In genomic region chr12:111145269-111145668, GRCm38 (mm10) we compare ENCODE assay signal across 12 mouse cellular contexts. TPM values are rescaled to one million over a fixed set of nuclear protein-coding genes. Genes with fewer than 3 reads are reported as not detected.
DNase-seq lines count a peak whose midpoint lies in the region; ATAC-seq and TF ChIP-seq lines count a peak whose summit lies in the region.
"Had no signal": no experiment of that assay in that cellular context is flagged by ENCODE, and none has a peak within 500 bp of the region (broad histone marks: within the 10 kb centered on the region; RNA-seq: fewer than 3 reads in every experiment).

No protein-coding gene starts in this region.

- no peak overlapping the region for H3K4me3 ChIP-seq in forebrain, embryonic 10.5 days
- H3K4me3 ChIP-seq in forebrain, embryonic 11.5 days (ENCODE audit: low read depth, low read length): no peak overlapping the region
- H3K4me3 ChIP-seq in hindbrain, embryonic 15.5 days: no peak overlapping the region
- no peak overlapping the region for H3K4me3 ChIP-seq in midbrain, postnatal 0 days (ENCODE audit: low read depth, low read length)

- ATAC-seq in forebrain, embryonic 11.5 days (replicated peaks; ENCODE audit: low FRiP score): no peak
- no peak for ATAC-seq in hindbrain, embryonic 15.5 days (ENCODE audit: low FRiP score, low read depth)
- no peak for ATAC-seq in midbrain, postnatal 0 days (ENCODE audit: low FRiP score)

- H3K27ac ChIP-seq in forebrain, embryonic 10.5 days: peak overlapping the region; percentile 54
- no peak overlapping the region for H3K27ac ChIP-seq in forebrain, embryonic 11.5 days (ENCODE audit: low read depth, low read length)
- peak overlapping the region; percentile 61 for H3K27ac ChIP-seq in hindbrain, embryonic 15.5 days (replicated peaks)
- peak overlapping the region; percentile 12; the same call in 1 of the 2 replicates for H3K27ac ChIP-seq in midbrain, postnatal 0 days (ENCODE audit: low read depth, low read length)
- H3K27ac ChIP-seq: macrophage had no signal

- DNase-seq in forebrain, embryonic 10.5 days (ENCODE audit: extremely low spot score, low spot score): no peak
- DNase-seq in forebrain, embryonic 11.5 days (ENCODE audit: low spot score): no peak
- DNase-seq in brain, embryonic 14.5 days (ENCODE audit: low read depth): peak; percentile 77
- peak; percentile 58 for DNase-seq in midbrain, postnatal 0 days (ENCODE audit: low spot score)
- no peak for DNase-seq in lung, postnatal 10 days
- no peak for DNase-seq in testis, postnatal 10 days (ENCODE audit: low spot score)
- no peak for DNase-seq in heart, postnatal 4 days

- H3K27me3 ChIP-seq in forebrain, embryonic 10.5 days (ENCODE audit: poor library complexity, severe bottlenecking): peaks cover 11% of the 10 kb centered on the region; the same call in 1 of the 2 replicates
- H3K27me3 ChIP-seq in forebrain, embryonic 11.5 days (ENCODE audit: control insufficient read depth, insufficient read depth, low read length): no peaks in the 10 kb centered on the region
- no peaks in the 10 kb centered on the region for H3K27me3 ChIP-seq in hindbrain, embryonic 15.5 days
- no peaks in the 10 kb centered on the region for H3K27me3 ChIP-seq in midbrain, postnatal 0 days (ENCODE audit: insufficient read depth, low read length)

- no peak overlapping the region for H3K4me2 ChIP-seq in forebrain, embryonic 11.5 days (ENCODE audit: low read depth, low read length, severe bottlenecking)
- no peak overlapping the region for H3K4me2 ChIP-seq in hindbrain, embryonic 15.5 days
- H3K4me2 ChIP-seq in midbrain, postnatal 0 days (ENCODE audit: low read depth, low read length, poor library complexity, severe bottlenecking): no peak overlapping the region

- WGBS in forebrain, embryonic 10.5 days: 62% methylated on average over 9 of the region's 9 CpGs
- 60% methylated on average over 9 of the region's 9 CpGs for WGBS in forebrain, embryonic 11.5 days
- WGBS in hindbrain, embryonic 15.5 days: 32% methylated on average over 9 of the region's 9 CpGs
- WGBS in midbrain, postnatal 0 days: 41% methylated on average over 9 of the region's 9 CpGs

- H3K9ac ChIP-seq in forebrain, embryonic 11.5 days (ENCODE audit: low read length): no peak overlapping the region
- no peak overlapping the region for H3K9ac ChIP-seq in hindbrain, embryonic 15.5 days
- no peak overlapping the region for H3K9ac ChIP-seq in midbrain, postnatal 0 days (replicated peaks; ENCODE audit: low read length, poor library complexity, severe bottlenecking)

- peaks cover 44% of the 10 kb centered on the region for H3K4me1 ChIP-seq in forebrain, embryonic 10.5 days
- peaks cover 12% of the 10 kb centered on the region for H3K4me1 ChIP-seq in forebrain, embryonic 11.5 days (replicated peaks; ENCODE audit: control insufficient read depth, insufficient read depth, low read length)
- H3K4me1 ChIP-seq in hindbrain, embryonic 15.5 days (replicated peaks): peaks cover 31% of the 10 kb centered on the region
- peaks cover 8% of the 10 kb centered on the region; the same call in 1 of the 2 replicates for H3K4me1 ChIP-seq in midbrain, postnatal 0 days (ENCODE audit: insufficient read depth, low read length)

- H3K9me3 ChIP-seq in forebrain, embryonic 10.5 days: no peaks in the 10 kb centered on the region
- H3K9me3 ChIP-seq in forebrain, embryonic 11.5 days (ENCODE audit: control insufficient read depth, low read length): no peaks in the 10 kb centered on the region
- no peaks in the 10 kb centered on the region for H3K9me3 ChIP-seq in hindbrain, embryonic 15.5 days
- no peaks in the 10 kb centered on the region for H3K9me3 ChIP-seq in midbrain, postnatal 0 days (ENCODE audit: low read length)

- TF ChIP-seq POLR2A in brain, embryonic 14.5 days (IDR thresholded peaks at IDR 0.05; ENCODE audit: borderline replicate concordance, extremely low read depth, insufficient read depth, insufficient read length, poor library complexity, severe bottlenecking): no peak

- TF ChIP-seq CTCF in brain, embryonic 14.5 days (IDR thresholded peaks at IDR 0.05; ENCODE audit: borderline replicate concordance, extremely low read depth, insufficient read depth, insufficient read length): no peak
- TF ChIP-seq CTCF in midbrain, postnatal 0 days (IDR thresholded peaks at IDR 0.05): no peak

- H3K36me3 ChIP-seq in forebrain, embryonic 10.5 days (replicated peaks): no peaks in the 10 kb centered on the region
- H3K36me3 ChIP-seq in forebrain, embryonic 11.5 days (ENCODE audit: control insufficient read depth, insufficient read depth, low read length): no peaks in the 10 kb centered on the region
- H3K36me3 ChIP-seq in hindbrain, embryonic 15.5 days: no peaks in the 10 kb centered on the region
- H3K36me3 ChIP-seq in midbrain, postnatal 0 days (ENCODE audit: insufficient read depth, low read length): no peaks in the 10 kb centered on the region

RNA-seq across cellular contexts. Expression of gene Traf3, which starts 20.9 kb away (rescaled TPM):
- polyA plus RNA-seq in forebrain, embryonic 10.5 days (2016; fragmentation: Nextera tagmentation; extraction: Ambion mirVana): 13.1 and 16.9 TPM in 2 replicates
- polyA plus RNA-seq in forebrain, embryonic 11.5 days (2014; fragmentation: Nextera tagmentation; extraction: Ambion mirVana): 19.4 and 22.9 TPM in 2 replicates
- 33.3 and 43.8 TPM in 2 replicates for polyA plus RNA-seq in brain, embryonic 14.5 days (2012; rRNA removed)
- 18.6 and 18.7 TPM in 2 replicates for polyA plus RNA-seq in hindbrain, embryonic 15.5 days (2015; fragmentation: Nextera tagmentation; extraction: Ambion mirVana)
- 39.1 and 40.2 TPM in 2 replicates for total RNA-seq in midbrain, postnatal 0 days (2014; rRNA removed)
- polyA plus RNA-seq in midbrain, postnatal 0 days (2015; fragmentation: Nextera tagmentation; extraction: Ambion mirVana): 13.0 and 14.9 TPM in 2 replicates
- total RNA-seq in heart, postnatal 4 days (2021): 10 to 100 TPM; 16.8 to 17.3 TPM

RNA-seq across cellular contexts. Expression of gene 4930595D18Rik, which starts 39.0 kb away (rescaled TPM):
- polyA plus RNA-seq in forebrain, embryonic 10.5 days (2016; fragmentation: Nextera tagmentation; extraction: Ambion mirVana): not detected in 2 replicates
- polyA plus RNA-seq in forebrain, embryonic 11.5 days (2014; fragmentation: Nextera tagmentation; extraction: Ambion mirVana): not detected in 2 replicates
- 0.20 and 0.29 TPM in 2 replicates for polyA plus RNA-seq in brain, embryonic 14.5 days (2012; rRNA removed)
- polyA plus RNA-seq in hindbrain, embryonic 15.5 days (2015; fragmentation: Nextera tagmentation; extraction: Ambion mirVana): not detected in 2 replicates
- total RNA-seq in midbrain, postnatal 0 days (2014; rRNA removed): not detected in 2 replicates
- 0.20 TPM in 1 of 2 replicates, not detected in the other for polyA plus RNA-seq in midbrain, postnatal 0 days (2015; fragmentation: Nextera tagmentation; extraction: Ambion mirVana)
- not detected for total RNA-seq in heart, postnatal 4 days (2021)
- total RNA-seq: granulocyte monocyte progenitor cell, adult 5-6 weeks; left cerebral cortex, adult 8-10 months had no signal
- polyA plus RNA-seq: macrophage; urinary bladder, adult 2 months had no signal

Comparison
In these comparisons a context has a peak if more than half of its experiments do, and no peak if none do; other contexts are left out.
1. DNase-seq: peak in brain, embryonic 14.5 days (single experiment) and midbrain, postnatal 0 days (single experiment); none in forebrain, embryonic 10.5 days (single experiment), forebrain, embryonic 11.5 days (single experiment), lung, postnatal 10 days (single experiment), testis, postnatal 10 days (single experiment) and heart, postnatal 4 days (single experiment).